ENCODE assay signal across 8 mouse cellular contexts in genomic region chr2:145903983-145904616, GRCm38 (mm10). TPM values are rescaled to one million over a fixed set of nuclear protein-coding genes. Genes with fewer than 3 reads are reported as not detected.
DNase-seq lines count a peak whose midpoint lies in the region; ATAC-seq and TF ChIP-seq lines count a peak whose summit lies in the region.

No protein-coding gene starts in this region.

- H3K36me3 ChIP-seq in testis, adult 2 months (ENCODE audit: control insufficient read depth, insufficient read depth, low read length) = peaks cover 1% of the 10 kb centered on the region; the same call in 1 of the 2 replicates
- peaks cover 7% of the 10 kb centered on the region for H3K36me3 ChIP-seq in liver, embryonic 11.5 days (ENCODE audit: control insufficient read depth, insufficient read depth, low read length)

- H3K27ac ChIP-seq in cerebellum, adult 2 months (ENCODE audit: insufficient read depth, low read length) = no peak overlapping the region
- H3K27ac ChIP-seq in testis, adult 2 months (ENCODE audit: control insufficient read depth, insufficient read depth, low read depth, low read length) = peak overlapping the region; percentile 2; the same call in 1 of the 2 replicates
- no peak overlapping the region; the same call in 1 of the 2 replicates for H3K27ac ChIP-seq in liver, embryonic 11.5 days (ENCODE audit: low read depth, low read length)

- peaks cover 10% of the 10 kb centered on the region; the same call in 1 of the 2 replicates for H3K4me1 ChIP-seq in cerebellum, adult 2 months (ENCODE audit: control insufficient read depth, insufficient read depth, low read length)
- H3K4me1 ChIP-seq in testis, adult 2 months (ENCODE audit: control insufficient read depth, insufficient read depth, low read length) = peaks cover 3% of the 10 kb centered on the region; the same call in 1 of the 2 replicates
- peaks cover 13% of the 10 kb centered on the region for H3K4me1 ChIP-seq in liver, embryonic 11.5 days (replicated peaks; ENCODE audit: control insufficient read depth, insufficient read depth, low read length)

- no peak for DNase-seq in cerebellum, adult 2 months
- DNase-seq in cerebellum, postnatal 10 days = no peak
- DNase-seq in testis, postnatal 14 days (ENCODE audit: low spot score) = no peak
- no peak for DNase-seq in liver, embryonic 11.5 days (ENCODE audit: low spot score)
- no peak for DNase-seq in retina, embryonic 14.5 days (ENCODE audit: low spot score)
- no peak for DNase-seq in urinary bladder, postnatal 4 days (ENCODE audit: low spot score in 2 of 2)
- DNase-seq in cerebellum, adult 11 months = no peak

- peak overlapping the region; percentile 77 for H3K4me2 ChIP-seq in liver, embryonic 11.5 days

- no peaks in the 10 kb centered on the region for H3K27me3 ChIP-seq in cerebellum, adult 2 months (ENCODE audit: control insufficient read depth, insufficient read depth, low read length)
- H3K27me3 ChIP-seq in testis, adult 2 months (ENCODE audit: control insufficient read depth, insufficient read depth, low read length) = no peaks in the 10 kb centered on the region
- no peaks in the 10 kb centered on the region for H3K27me3 ChIP-seq in liver, embryonic 11.5 days (replicated peaks; ENCODE audit: control insufficient read depth, insufficient read depth, low read length)

- H3K4me3 ChIP-seq in cerebellum, adult 2 months (replicated peaks; ENCODE audit: insufficient read depth, low read depth, low read length) = peak overlapping the region; percentile 89
- H3K4me3 ChIP-seq in testis, adult 2 months (ENCODE audit: control insufficient read depth, low read depth, low read length) = peak overlapping the region; percentile 92
- H3K4me3 ChIP-seq in liver, embryonic 11.5 days (ENCODE audit: low read depth, low read length) = peak overlapping the region; percentile 94

- WGBS in cerebellum, adult 2 months = 25% methylated on average over 12 of the region's 12 CpGs
- WGBS in liver, embryonic 11.5 days = 27% methylated on average over 12 of the region's 12 CpGs

- no peak for ATAC-seq in liver, embryonic 11.5 days (replicated peaks; ENCODE audit: low FRiP score)

- no peaks in the 10 kb centered on the region for H3K9me3 ChIP-seq in liver, embryonic 11.5 days (ENCODE audit: control insufficient read depth, low read length)

- TF ChIP-seq CTCF in cerebellum, adult 2 months (IDR thresholded peaks at IDR 0.05; ENCODE audit: borderline replicate concordance, insufficient read depth, low read depth, low read length) = no peak
- no peak for TF ChIP-seq CTCF in testis, adult 2 months (IDR thresholded peaks at IDR 0.05; ENCODE audit: control insufficient read depth, insufficient read depth, insufficient replicate concordance, low read depth, low read length)

- TF ChIP-seq POLR2A in cerebellum, adult 2 months (IDR thresholded peaks at IDR 0.05; ENCODE audit: borderline replicate concordance, insufficient read depth, low read length) = no peak
- no peak for TF ChIP-seq POLR2A in testis, adult 2 months (IDR thresholded peaks at IDR 0.05; ENCODE audit: control insufficient read depth, low read depth, low read length)

- peak overlapping the region; percentile 90 for H3K9ac ChIP-seq in liver, embryonic 11.5 days (ENCODE audit: low read depth, low read length)

RNA-seq across cellular contexts. Expression of gene Naa20, which starts 2.2 kb away (rescaled TPM):
- 96.3 and 101 TPM in 2 replicates for polyA plus RNA-seq in cerebellum, adult 2 months (2012; rRNA removed)
- polyA plus RNA-seq in testis, adult 2 months (2012; rRNA removed) = 27.0 and 32.1 TPM in 2 replicates
- polyA plus RNA-seq in liver, embryonic 11.5 days (2014; fragmentation: Nextera tagmentation; extraction: Ambion mirVana) = 147 and 156 TPM in 2 replicates

RNA-seq across cellular contexts. Expression of gene Cfap61, which starts 30.5 kb away (rescaled TPM):
- 1.0 and 1.5 TPM in 2 replicates for polyA plus RNA-seq in cerebellum, adult 2 months (2012; rRNA removed)
- 78.8 and 83.5 TPM in 2 replicates for polyA plus RNA-seq in testis, adult 2 months (2012; rRNA removed)
- 0.10 TPM in 1 of 2 replicates, not detected in the other for polyA plus RNA-seq in liver, embryonic 11.5 days (2014; fragmentation: Nextera tagmentation; extraction: Ambion mirVana)

RNA-seq across cellular contexts. Expression of gene Crnkl1, which starts 30.7 kb away (rescaled TPM):
- polyA plus RNA-seq in cerebellum, adult 2 months (2012; rRNA removed) = 10.2 and 10.6 TPM in 2 replicates
- polyA plus RNA-seq in testis, adult 2 months (2012; rRNA removed) = 8.3 and 17.1 TPM in 2 replicates
- polyA plus RNA-seq in liver, embryonic 11.5 days (2014; fragmentation: Nextera tagmentation; extraction: Ambion mirVana) = 36.2 and 36.9 TPM in 2 replicates

Comparison
In these comparisons a context has a peak if more than half of its experiments do, and no peak if none do; other contexts are left out.
1. RNA of gene Cfap61, which starts 30.5 kb away (polyA plus RNA-seq): 78.8 to 83.5 TPM in testis, adult 2 months; 1.0 to 1.5 TPM in cerebellum, adult 2 months and 0.10 TPM in liver, embryonic 11.5 days; every median in the first group is over 10 times any median in the second.
2. Peak in every context shown above with its lines, with median percentiles within 50 percentile points of each other: H3K4me3 ChIP-seq.